Mouse (Mus musculus): ENCODE data around the gene Bcl11a.

- no peak for TF ChIP-seq CTCF (IDR thresholded peaks at IDR 0.05; ENCODE audit: control insufficient read depth, insufficient read depth, insufficient replicate concordance, low read depth, low read length)
- no peak for TF ChIP-seq POLR2A (IDR thresholded peaks at IDR 0.05; ENCODE audit: control insufficient read depth, low read depth, low read length)
Measured at GRCm38 (mm10) chr11:24190411-24190810, 112.6 kb downstream of the Bcl11a start.
